In genomic region chr4:141311506-141311905, GRCm38 (mm10) we compare ENCODE assay signal across 8 mouse cellular contexts. TPM values are rescaled to one million over a fixed set of nuclear protein-coding genes. Genes with fewer than 3 reads are reported as not detected.
A peak's percentile ranks its signal among the peaks of the same experiment; 100 is the strongest.
DNase-seq lines count a peak whose midpoint lies in the region; ATAC-seq and TF ChIP-seq lines count a peak whose summit lies in the region.
"Had no signal": no experiment of that assay in that cellular context is flagged by ENCODE, and none has a peak within 500 bp of the region (broad histone marks: within the 10 kb centered on the region; RNA-seq: fewer than 3 reads in every experiment).

No protein-coding gene starts in this region.

- H3K79me2 ChIP-seq in liver, adult 2 months (ENCODE audit: control insufficient read depth, insufficient read depth, low read length), result peaks cover 33% of the 10 kb centered on the region; the same call in 1 of the 2 replicates

- H3K9me3 ChIP-seq in embryonic facial prominence, embryonic 15.5 days (replicated peaks), result no peaks in the 10 kb centered on the region
- no peaks in the 10 kb centered on the region for H3K9me3 ChIP-seq in kidney, postnatal 0 days (replicated peaks; ENCODE audit: low read length)
- H3K9me3 ChIP-seq in midbrain, postnatal 0 days (ENCODE audit: low read length), result no peaks in the 10 kb centered on the region
- H3K9me3 ChIP-seq: forebrain, embryonic 15.5 days had no signal

- no peak for DNase-seq in liver, adult 2 months (ENCODE audit: extremely low read depth, low read depth, low spot score)
- no peak for DNase-seq in liver
- no peak for DNase-seq in kidney, postnatal 0 days (ENCODE audit: low spot score)
- no peak for DNase-seq in midbrain, postnatal 0 days (ENCODE audit: low spot score)
- no peak for DNase-seq in urinary bladder, postnatal 14 days (ENCODE audit: low spot score)
- DNase-seq in layer of hippocampus, adult 2 months (ENCODE audit: low spot score in 2 of 2), result no peak

- TF ChIP-seq CTCF in liver, adult 2 months (IDR thresholded peaks at IDR 0.05; ENCODE audit: low read depth, low read length), result no peak
- no peak for TF ChIP-seq CTCF in kidney, postnatal 0 days (IDR thresholded peaks at IDR 0.05; ENCODE audit: low read depth)
- no peak for TF ChIP-seq CTCF in midbrain, postnatal 0 days (IDR thresholded peaks at IDR 0.05)
- TF ChIP-seq CTCF in layer of hippocampus, adult 2 months (conservative IDR thresholded peaks at IDR 0.05), result no peak

- TF ChIP-seq POLR2A in liver, adult 2 months (IDR thresholded peaks at IDR 0.05; ENCODE audit: extremely low read depth, insufficient read depth, low read length), result no peak

- no peaks in the 10 kb centered on the region for H3K27me3 ChIP-seq in liver, adult 2 months (ENCODE audit: control insufficient read depth, insufficient read depth, low read length)
- no peaks in the 10 kb centered on the region for H3K27me3 ChIP-seq in embryonic facial prominence, embryonic 15.5 days
- no peaks in the 10 kb centered on the region for H3K27me3 ChIP-seq in kidney, postnatal 0 days (ENCODE audit: insufficient read depth, low read length)
- no peaks in the 10 kb centered on the region for H3K27me3 ChIP-seq in midbrain, postnatal 0 days (ENCODE audit: insufficient read depth, low read length)
- H3K27me3 ChIP-seq: forebrain, embryonic 15.5 days had no signal

- peak overlapping the region; percentile 94 for H3K27ac ChIP-seq in liver, adult 2 months (replicated peaks; ENCODE audit: insufficient read depth, low read depth, low read length)
- 0 out of 2 replicates have a peak overlapping the region, but pooled peaks have one; percentile 34 for H3K27ac ChIP-seq in embryonic facial prominence, embryonic 15.5 days (replicated peaks)
- peak overlapping the region; percentile 73 for H3K27ac ChIP-seq in kidney, postnatal 0 days
- no peak overlapping the region for H3K27ac ChIP-seq in midbrain, postnatal 0 days (ENCODE audit: low read depth, low read length)
- no peak overlapping the region for H3K27ac ChIP-seq in layer of hippocampus, adult 2 months
- H3K27ac ChIP-seq: forebrain, embryonic 15.5 days had no signal

- H3K36me3 ChIP-seq in liver, adult 2 months (ENCODE audit: control insufficient read depth, insufficient read depth, low read length), result peaks cover 6% of the 10 kb centered on the region; the same call in 1 of the 2 replicates
- no peaks in the 10 kb centered on the region for H3K36me3 ChIP-seq in embryonic facial prominence, embryonic 15.5 days
- H3K36me3 ChIP-seq in kidney, postnatal 0 days (ENCODE audit: insufficient read depth, low read length), result peaks cover 14% of the 10 kb centered on the region; the same call in 1 of the 2 replicates
- no peaks in the 10 kb centered on the region for H3K36me3 ChIP-seq in midbrain, postnatal 0 days (ENCODE audit: insufficient read depth, low read length)
- H3K36me3 ChIP-seq: forebrain, embryonic 15.5 days had no signal

- 41% methylated on average over 6 of the region's 6 CpGs for WGBS in liver, adult 2 months
- WGBS in embryonic facial prominence, embryonic 15.5 days, result 51% methylated on average over 6 of the region's 6 CpGs
- WGBS in kidney, postnatal 0 days, result 28% methylated on average over 6 of the region's 6 CpGs
- 49% methylated on average over 6 of the region's 6 CpGs for WGBS in midbrain, postnatal 0 days

- ATAC-seq in embryonic facial prominence, embryonic 15.5 days (ENCODE audit: insufficient number of reproducible peaks, low FRiP score, low TSS enrichment, low read depth), result no peak
- ATAC-seq in kidney, postnatal 0 days (replicated peaks; ENCODE audit: low FRiP score, low read depth), result no peak
- no peak for ATAC-seq in midbrain, postnatal 0 days (ENCODE audit: low FRiP score)
- ATAC-seq: forebrain, embryonic 15.5 days had no signal

- H3K4me1 ChIP-seq in liver, adult 2 months (ENCODE audit: control insufficient read depth, insufficient read depth, low read length), result peaks cover 66% of the 10 kb centered on the region
- peaks cover 55% of the 10 kb centered on the region for H3K4me1 ChIP-seq in embryonic facial prominence, embryonic 15.5 days
- peaks cover 45% of the 10 kb centered on the region for H3K4me1 ChIP-seq in kidney, postnatal 0 days (replicated peaks; ENCODE audit: insufficient read depth, low read length)
- peaks cover 5% of the 10 kb centered on the region; the same call in 1 of the 2 replicates for H3K4me1 ChIP-seq in midbrain, postnatal 0 days (ENCODE audit: insufficient read depth, low read length)

- H3K4me3 ChIP-seq in liver, adult 2 months (ENCODE audit: insufficient read depth, low read depth, low read length), result no peak overlapping the region
- H3K4me3 ChIP-seq in embryonic facial prominence, embryonic 15.5 days (replicated peaks), result no peak overlapping the region
- H3K4me3 ChIP-seq in kidney, postnatal 0 days (replicated peaks; ENCODE audit: low read depth, low read length), result no peak overlapping the region
- H3K4me3 ChIP-seq in midbrain, postnatal 0 days (ENCODE audit: low read depth, low read length), result no peak overlapping the region
- H3K4me3 ChIP-seq in layer of hippocampus, adult 2 months, result no peak overlapping the region
- H3K4me3 ChIP-seq: forebrain, embryonic 15.5 days had no signal

- 0 out of 2 replicates have a peak overlapping the region, but pooled peaks have one; percentile 1 for H3K4me2 ChIP-seq in embryonic facial prominence, embryonic 15.5 days (replicated peaks)
- peak overlapping the region; percentile 1; the same call in 1 of the 2 replicates for H3K4me2 ChIP-seq in kidney, postnatal 0 days (ENCODE audit: low read length)
- no peak overlapping the region for H3K4me2 ChIP-seq in midbrain, postnatal 0 days (ENCODE audit: low read depth, low read length, poor library complexity, severe bottlenecking)
- H3K4me2 ChIP-seq: forebrain, embryonic 15.5 days had no signal

- peak overlapping the region; percentile 64 for H3K9ac ChIP-seq in liver, adult 2 months (ENCODE audit: low read depth, low read length)
- no peak overlapping the region for H3K9ac ChIP-seq in embryonic facial prominence, embryonic 15.5 days
- no peak overlapping the region for H3K9ac ChIP-seq in kidney, postnatal 0 days (ENCODE audit: low read depth, low read length)
- H3K9ac ChIP-seq in midbrain, postnatal 0 days (replicated peaks; ENCODE audit: low read length, poor library complexity, severe bottlenecking), result 0 out of 2 replicates have a peak overlapping the region, but pooled peaks have one; percentile 19
- H3K9ac ChIP-seq: forebrain, embryonic 15.5 days had no signal

RNA-seq across cellular contexts. Expression of gene Epha2, which starts 10.5 kb away (rescaled TPM):
- total RNA-seq in liver, adult 2 months (2014; rRNA removed), result 7.7 and 9.3 TPM in 2 replicates
- polyA plus RNA-seq in liver, adult 2 months (2012; rRNA removed), result 11.6 and 12.0 TPM in 2 replicates
- polyA plus RNA-seq in embryonic facial prominence, embryonic 15.5 days (2015; fragmentation: Nextera tagmentation; extraction: Ambion mirVana), result 7.4 and 7.6 TPM in 2 replicates
- polyA plus RNA-seq in kidney, postnatal 0 days (2015; fragmentation: Nextera tagmentation; extraction: Ambion mirVana), result 5.6 and 5.8 TPM in 2 replicates
- 3.1 and 3.2 TPM in 2 replicates for total RNA-seq in midbrain, postnatal 0 days (2014; rRNA removed)
- 0.27 and 0.30 TPM in 2 replicates for polyA plus RNA-seq in midbrain, postnatal 0 days (2015; fragmentation: Nextera tagmentation; extraction: Ambion mirVana)
- total RNA-seq in layer of hippocampus, adult 2 months (2021), result 1 to 10 TPM in 1 of 2 experiments, under 1 TPM in 1; 0.86 to 1.3 TPM

RNA-seq across cellular contexts. Expression of gene Fam131c, which starts 56.5 kb away (rescaled TPM):
- total RNA-seq in liver, adult 2 months (2014; rRNA removed), result 0.40 and 0.46 TPM in 2 replicates
- polyA plus RNA-seq in liver, adult 2 months (2012; rRNA removed), result 4.5 and 10.3 TPM in 2 replicates
- polyA plus RNA-seq in embryonic facial prominence, embryonic 15.5 days (2015; fragmentation: Nextera tagmentation; extraction: Ambion mirVana), result 3.6 and 4.3 TPM in 2 replicates
- polyA plus RNA-seq in kidney, postnatal 0 days (2015; fragmentation: Nextera tagmentation; extraction: Ambion mirVana), result 2.8 and 3.1 TPM in 2 replicates
- 105 and 119 TPM in 2 replicates for total RNA-seq in midbrain, postnatal 0 days (2014; rRNA removed)
- 56.7 and 60.2 TPM in 2 replicates for polyA plus RNA-seq in midbrain, postnatal 0 days (2015; fragmentation: Nextera tagmentation; extraction: Ambion mirVana)
- 1 to 10 TPM; 2.5 to 2.6 TPM for total RNA-seq in layer of hippocampus, adult 2 months (2021)

Comparison
In these comparisons a context has a peak if more than half of its experiments do, and no peak if none do; other contexts are left out.
1. H3K27ac ChIP-seq: peak in liver, adult 2 months (single experiment), embryonic facial prominence, embryonic 15.5 days (single experiment) and kidney, postnatal 0 days (single experiment); none in midbrain, postnatal 0 days (single experiment) and layer of hippocampus, adult 2 months (single experiment).
2. H3K9ac ChIP-seq: peak in liver, adult 2 months (single experiment) and midbrain, postnatal 0 days (single experiment); none in embryonic facial prominence, embryonic 15.5 days (single experiment) and kidney, postnatal 0 days (single experiment).